Mouse (Mus musculus): ENCODE data around the gene Syap1. TPM values are rescaled to one million over a fixed set of nuclear protein-coding genes. Genes with fewer than 3 reads are reported as not detected.
"Not testable (repeated sequence)": the region's sequence is repeated elsewhere in the genome, so short reads cannot be mapped to it uniquely, and the experiment has no call there.

Gene Syap1
- polyA plus RNA-seq, 1 experiment from 2014 or later: 13.2 TPM

DNA sequence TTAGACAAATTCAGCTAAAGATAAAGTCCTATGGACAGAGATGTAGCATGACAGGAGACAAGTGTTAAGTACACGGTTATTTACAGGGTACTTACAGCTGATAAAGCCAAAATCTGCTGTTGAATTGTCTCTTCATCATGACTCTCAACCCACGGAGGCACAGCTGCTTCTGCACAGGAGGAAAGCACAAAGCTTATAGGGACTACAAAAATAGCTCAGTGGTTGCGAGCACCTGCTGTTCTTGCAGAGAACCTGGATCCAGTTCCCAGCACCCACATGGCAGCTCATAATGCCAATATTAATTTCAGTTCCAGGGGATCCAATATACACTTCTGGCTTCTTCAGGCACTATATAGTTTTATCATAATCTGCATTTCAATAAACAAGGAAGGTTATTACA is 10.0 kb downstream of the Syap1 start:
- 59% methylated on average over 3 of the region's 3 CpGs for WGBS (ENCODE audit: insufficient replicate concordance)
- no peaks in the 10 kb centered on the region for H3K36me3 ChIP-seq

DNA sequence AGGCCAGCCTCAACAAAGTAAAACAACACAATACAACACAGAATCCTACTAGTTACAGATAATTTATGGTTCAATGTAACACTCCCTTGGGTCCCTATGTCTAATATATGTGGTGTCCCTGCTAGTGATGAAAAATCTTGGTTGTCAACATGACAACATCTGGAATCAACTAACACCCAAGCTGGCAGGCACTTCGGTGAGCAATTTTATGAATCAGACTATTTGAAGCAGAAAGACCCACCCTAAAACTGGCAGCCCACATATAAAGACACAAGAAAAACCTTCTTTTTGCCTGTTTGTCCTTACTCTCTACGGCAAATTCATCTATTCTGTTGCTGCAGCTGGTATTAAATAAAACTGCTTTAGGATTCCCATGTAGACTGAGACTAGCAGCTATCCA is 14.5 kb downstream of the Syap1 start:
- Histone ChIP-seq H3K4me1 (replicated peaks) (no peaks in the 10 kb centered on the region), H3K36me3 (peaks cover 4% of the 10 kb centered on the region; the same call in 1 of the 2 replicates), H3K27me3 (no peaks in the 10 kb centered on the region), H3K27ac (no peak overlapping the region), H3K4me3 (replicated peaks) (no peak overlapping the region), H3K9me3 (replicated peaks) (no peaks in the 10 kb centered on the region), H3K9ac (no peak overlapping the region), H3K4me2 (no peak overlapping the region)
- DNase-seq (no peak), ATAC-seq (ENCODE audit: low read depth) (no peak)
- WGBS (ENCODE audit: insufficient replicate concordance): 88% methylated on average over 2 of the region's 2 CpGs

More for the DNA sequence above, 10.0 kb downstream of the Syap1 start:
- no peak for ATAC-seq (ENCODE audit: low read depth)
- Histone ChIP-seq H3K9ac (no peak overlapping the region), H3K27ac (no peak overlapping the region), H3K4me2 (no peak overlapping the region), H3K9me3 (replicated peaks) (no peaks in the 10 kb centered on the region), H3K27me3 (no peaks in the 10 kb centered on the region), H3K4me3 (replicated peaks) (no peak overlapping the region), H3K4me1 (replicated peaks) (no peaks in the 10 kb centered on the region)
- DNase-seq: no peak

DNA sequence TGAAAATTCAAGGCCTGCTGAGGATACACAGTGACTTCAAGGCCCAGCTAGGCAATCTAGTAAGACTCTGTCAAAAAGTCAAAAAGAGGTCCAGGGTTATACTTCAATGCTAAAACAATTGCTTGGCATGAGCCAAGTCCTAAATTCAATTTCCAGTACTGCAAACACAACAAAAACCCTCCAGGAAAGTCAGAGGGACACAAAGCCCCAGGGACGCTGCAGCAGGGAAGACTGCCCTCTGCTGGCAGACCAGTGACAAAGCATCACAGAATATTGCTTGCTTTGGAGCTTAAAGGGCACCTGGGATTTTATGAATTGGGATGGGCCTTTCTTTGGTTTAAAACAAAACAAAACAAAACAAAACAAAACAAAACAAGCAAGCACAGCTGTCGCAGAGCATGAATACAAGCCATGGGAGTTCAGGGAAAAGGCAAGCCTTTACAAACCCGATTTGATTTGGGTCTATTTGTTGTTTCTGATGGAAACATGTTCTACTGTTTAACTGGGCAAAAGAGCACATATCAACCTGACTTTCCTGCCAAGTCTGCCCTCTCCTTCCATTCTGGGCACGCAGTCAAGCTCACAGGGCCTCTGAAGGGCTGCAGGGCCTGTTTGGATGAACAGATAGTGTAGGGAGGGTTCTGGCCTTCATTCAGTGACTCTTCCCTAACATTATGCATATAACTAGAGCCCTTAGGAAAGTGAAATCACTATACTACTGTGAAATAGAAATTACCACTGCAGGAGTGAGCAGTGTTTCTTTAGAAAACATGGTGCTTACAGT is 16.3 kb downstream of the Syap1 start:
- Histone ChIP-seq H3K9me3 (replicated peaks) (no peaks in the 10 kb centered on the region), H3K4me1 (replicated peaks) (no peaks in the 10 kb centered on the region), H3K4me3 (replicated peaks) (no peak overlapping the region), H3K36me3 (peaks cover 4% of the 10 kb centered on the region; the same call in 1 of the 2 replicates), H3K27me3 (no peaks in the 10 kb centered on the region), H3K27ac (no peak overlapping the region), H3K9ac (no peak overlapping the region), H3K4me2 (no peak overlapping the region)
- DNase-seq (no peak), ATAC-seq (ENCODE audit: low read depth) (no peak)
- whole genome bisulfite sequencing (ENCODE audit: insufficient replicate concordance): 29% methylated on average over 4 of the region's 4 CpGs

DNA sequence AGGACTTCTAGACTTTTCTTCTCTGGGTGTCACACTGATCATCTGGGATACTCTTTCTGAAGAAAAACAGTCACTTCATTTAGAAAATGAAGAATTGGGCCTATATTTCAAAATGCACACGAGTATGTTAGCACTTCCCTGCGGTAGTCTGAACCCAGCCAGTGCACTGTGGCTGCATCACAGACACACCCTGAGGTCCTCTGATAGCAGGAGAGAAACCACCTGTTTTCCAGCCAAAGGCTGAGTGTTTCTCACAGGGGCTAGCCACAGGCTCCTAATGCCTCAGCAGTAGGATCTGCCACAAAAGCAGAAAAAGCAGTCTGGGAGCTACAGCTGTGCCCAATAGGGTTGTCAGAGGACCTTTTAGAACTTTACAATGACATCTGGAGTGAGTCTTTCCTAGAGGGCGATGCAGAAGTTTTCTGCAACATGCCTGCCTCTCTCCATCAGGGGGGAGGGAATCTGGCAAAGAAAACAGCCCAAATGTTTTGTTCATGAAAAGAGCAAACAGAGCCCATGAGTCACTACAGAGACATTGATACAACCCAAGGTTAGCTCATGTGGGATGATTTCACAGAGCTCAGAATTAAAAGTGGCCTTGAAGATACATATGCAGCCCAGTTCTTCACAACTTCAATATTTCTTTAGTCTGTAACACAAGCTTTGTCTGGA is 19.8 kb downstream of the Syap1 start:
- no peak for DNase-seq
- Histone ChIP-seq H3K4me2 (no peak overlapping the region), H3K36me3 (peaks cover 4% of the 10 kb centered on the region; the same call in 1 of the 2 replicates), H3K27me3 (no peaks in the 10 kb centered on the region), H3K9ac (no peak overlapping the region), H3K9me3 (replicated peaks) (no peaks in the 10 kb centered on the region), H3K4me1 (replicated peaks) (no peaks in the 10 kb centered on the region), H3K27ac (no peak overlapping the region), H3K4me3 (replicated peaks) (no peak overlapping the region)
- no peak for ATAC-seq (ENCODE audit: low read depth)
- WGBS (ENCODE audit: insufficient replicate concordance): 51% methylated on average over 3 of the region's 3 CpGs

DNA sequence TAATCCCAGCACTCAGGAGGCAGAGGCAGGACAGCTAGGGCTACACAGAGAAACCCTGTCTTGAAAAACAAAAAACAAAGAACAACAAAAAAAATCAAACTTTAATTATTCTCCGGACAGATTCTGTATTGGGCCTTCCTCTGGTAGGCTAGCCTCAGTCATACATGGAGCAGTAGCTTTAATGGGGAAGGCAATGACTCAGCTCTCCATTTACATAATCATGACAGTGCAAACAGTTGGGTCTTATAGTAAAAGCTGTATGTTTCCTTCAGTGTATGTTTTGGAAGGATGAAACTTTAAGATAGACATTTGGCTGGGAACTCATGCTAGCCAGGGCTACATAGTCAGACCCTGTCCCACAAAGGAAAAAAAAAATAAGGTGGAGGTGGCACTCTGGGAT is 39.6 kb downstream of the Syap1 start:
- Histone ChIP-seq H3K9ac (no peak overlapping the region), H3K36me3 (no peaks in the 10 kb centered on the region), H3K4me2 (no peak overlapping the region), H3K4me3 (replicated peaks) (no peak overlapping the region), H3K4me1 (replicated peaks) (no peaks in the 10 kb centered on the region), H3K27me3 (no peaks in the 10 kb centered on the region), H3K27ac (no peak overlapping the region), H3K9me3 (replicated peaks) (no peaks in the 10 kb centered on the region)
- WGBS (ENCODE audit: insufficient replicate concordance): 91% methylated on average over 1 of the region's 1 CpGs
- ATAC-seq (ENCODE audit: low read depth): no peak
- no peak for DNase-seq

DNA sequence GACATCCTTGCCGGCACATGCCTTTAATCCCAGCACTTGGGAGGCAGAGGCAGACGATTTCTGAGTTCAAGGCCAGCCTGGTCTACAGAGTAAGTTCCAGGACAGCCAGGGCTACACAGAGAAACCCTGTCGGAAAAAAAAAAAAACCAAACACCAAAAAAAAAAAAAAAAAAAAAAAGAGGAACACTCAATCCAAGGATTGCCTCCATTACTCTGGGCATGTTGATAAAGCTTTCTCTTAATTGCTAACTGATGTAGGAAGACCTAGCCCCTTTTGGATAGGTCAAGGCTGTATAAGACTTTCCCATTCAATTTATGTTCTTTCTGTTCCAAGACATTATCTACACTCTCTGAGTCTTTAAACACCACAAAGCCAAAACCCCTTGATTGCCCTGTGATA is 42.7 kb downstream of the Syap1 start:
- WGBS (ENCODE audit: insufficient replicate concordance): 63% methylated on average over 3 of the region's 3 CpGs
- no peak overlapping the region for H3K9ac ChIP-seq
- DNase-seq: no peak
- no peaks in the 10 kb centered on the region for H3K36me3 ChIP-seq
- H3K9me3 ChIP-seq (replicated peaks): no peaks in the 10 kb centered on the region
- ATAC-seq (ENCODE audit: low read depth): no peak
- H3K4me1 ChIP-seq (replicated peaks): no peaks in the 10 kb centered on the region
- H3K4me3 ChIP-seq (replicated peaks): no peak overlapping the region
- no peaks in the 10 kb centered on the region for H3K27me3 ChIP-seq
- H3K4me2 ChIP-seq: no peak overlapping the region
- H3K27ac ChIP-seq: no peak overlapping the region

DNA sequence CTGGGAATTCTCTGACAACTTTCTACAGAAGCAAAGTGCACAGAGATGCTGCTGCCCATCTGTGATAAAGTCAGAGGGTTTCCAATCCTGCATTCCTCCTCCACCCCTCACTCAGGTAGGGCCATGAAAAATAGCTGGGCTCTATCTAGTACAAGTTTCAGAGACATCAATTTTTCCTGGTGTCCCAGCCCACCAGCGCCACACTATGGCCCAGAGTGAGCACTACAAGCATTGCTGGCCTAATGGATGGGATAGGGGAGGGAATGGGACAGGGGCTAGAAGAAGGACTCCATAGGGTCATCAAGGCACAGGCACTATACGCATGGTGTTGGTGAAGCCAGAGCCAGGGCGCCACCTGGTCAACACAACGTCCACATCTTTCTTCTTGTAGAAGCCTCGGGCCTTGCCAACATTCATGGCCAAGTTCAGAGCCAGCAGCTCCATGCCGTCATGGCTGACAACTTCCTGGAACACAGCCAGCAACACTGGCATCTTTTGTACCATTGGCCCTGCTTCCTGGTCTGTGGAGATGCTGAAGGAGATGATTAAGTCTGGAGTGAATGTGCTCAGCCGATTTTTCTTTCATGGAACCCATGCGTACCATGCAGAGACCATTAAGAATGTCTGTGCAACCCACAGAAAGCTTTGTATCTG is 43.7 kb downstream of the Syap1 start:
- no peak overlapping the region for H3K4me2 ChIP-seq
- DNase-seq (no peak), ATAC-seq (ENCODE audit: low read depth) (no peak)
- no peak overlapping the region for H3K4me3 ChIP-seq (replicated peaks)
- no peaks in the 10 kb centered on the region for H3K9me3 ChIP-seq (replicated peaks)
- no peaks in the 10 kb centered on the region for H3K27me3 ChIP-seq
- no peak overlapping the region for H3K27ac ChIP-seq
- WGBS (ENCODE audit: insufficient replicate concordance): 67% methylated on average over 8 of the region's 8 CpGs
- H3K4me1 ChIP-seq (replicated peaks): no peaks in the 10 kb centered on the region
- H3K36me3 ChIP-seq: no peaks in the 10 kb centered on the region
- no peak overlapping the region for H3K9ac ChIP-seq

DNA sequence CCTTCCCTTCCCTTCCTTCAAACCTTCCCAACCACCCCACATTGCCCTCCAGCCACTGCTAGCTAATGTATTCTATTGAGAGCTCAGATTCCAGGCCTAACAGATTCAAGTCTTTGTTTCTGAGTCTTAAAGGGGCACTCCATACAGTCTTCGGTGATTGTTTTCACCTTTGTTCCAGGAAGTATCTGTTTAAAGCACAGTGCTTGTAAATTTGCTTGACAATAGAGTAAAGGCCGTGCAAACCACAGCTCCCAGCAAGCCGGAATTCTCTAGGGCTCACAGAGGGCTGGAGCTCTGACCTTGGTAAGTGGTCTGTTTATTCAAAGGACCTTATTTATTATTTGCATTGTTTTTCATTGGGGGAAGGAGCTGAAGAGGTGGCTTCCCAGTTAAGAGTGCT is 56.1 kb downstream of the Syap1 start:
- DNase-seq: no peak
- no peaks in the 10 kb centered on the region for H3K9me3 ChIP-seq (replicated peaks)
- no peak overlapping the region for H3K4me3 ChIP-seq (replicated peaks)
- H3K27ac ChIP-seq: no peak overlapping the region
- no peak overlapping the region for H3K9ac ChIP-seq
- WGBS (ENCODE audit: insufficient replicate concordance): 59% methylated on average over 3 of the region's 3 CpGs
- H3K36me3 ChIP-seq: no peaks in the 10 kb centered on the region
- ATAC-seq (ENCODE audit: low read depth): no peak
- H3K27me3 ChIP-seq: no peaks in the 10 kb centered on the region
- peaks cover 14% of the 10 kb centered on the region; the same call in 1 of the 2 replicates for H3K4me1 ChIP-seq (replicated peaks)
- no peak overlapping the region for H3K4me2 ChIP-seq

DNA sequence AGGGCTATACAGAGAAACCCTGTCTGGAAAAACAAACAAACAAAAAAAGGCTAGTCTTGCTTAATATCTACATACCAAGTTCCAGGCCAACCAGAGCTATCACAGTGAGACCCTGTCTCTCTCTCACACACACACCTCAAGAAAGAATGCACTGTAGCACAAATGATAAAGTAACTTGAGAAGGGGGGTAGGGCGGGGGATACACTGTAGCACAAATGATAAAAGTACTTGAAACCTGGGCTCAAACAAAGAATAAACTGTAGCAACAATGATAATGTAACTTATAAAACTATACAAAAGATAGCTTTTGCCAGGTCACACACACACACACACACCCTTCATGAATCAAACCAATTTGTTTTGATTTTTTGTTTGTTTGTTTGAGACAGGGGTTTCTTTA is 56.7 kb downstream of the Syap1 start:
- no peaks in the 10 kb centered on the region for H3K27me3 ChIP-seq
- H3K27ac ChIP-seq: no peak overlapping the region
- no peak overlapping the region for H3K4me3 ChIP-seq (replicated peaks)
- no peak overlapping the region for H3K9ac ChIP-seq
- H3K9me3 ChIP-seq (replicated peaks): no peaks in the 10 kb centered on the region
- no peak for DNase-seq
- H3K36me3 ChIP-seq: no peaks in the 10 kb centered on the region
- H3K4me1 ChIP-seq (replicated peaks): peaks cover 14% of the 10 kb centered on the region; the same call in 1 of the 2 replicates
- WGBS (ENCODE audit: insufficient replicate concordance): 38% methylated on average over 1 of the region's 1 CpGs
- no peak overlapping the region for H3K4me2 ChIP-seq
- no peak for ATAC-seq (ENCODE audit: low read depth)

DNA sequence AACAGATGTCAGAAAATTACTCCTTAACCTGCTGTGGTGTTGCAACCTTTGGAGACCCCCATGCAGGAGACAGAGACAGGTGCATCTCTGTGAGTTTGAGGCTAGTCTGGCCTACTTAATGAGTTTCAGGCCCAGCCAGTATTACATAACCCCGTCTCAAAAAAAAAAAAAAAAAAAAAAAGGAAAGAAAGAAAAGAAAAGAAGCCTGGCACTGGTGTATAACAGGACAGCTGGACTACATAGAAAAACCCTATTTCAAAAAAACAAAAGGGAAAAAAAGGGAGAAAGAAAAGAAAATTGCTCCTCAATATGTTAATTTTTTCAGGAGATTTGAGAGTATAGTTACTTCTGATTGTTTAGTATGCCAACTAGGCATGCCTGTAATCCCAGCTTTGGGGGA is 57.2 kb downstream of the Syap1 start:
- Histone ChIP-seq H3K27me3 (no peaks in the 10 kb centered on the region), H3K4me3 (replicated peaks) (no peak overlapping the region), H3K4me2 (no peak overlapping the region), H3K36me3 (no peaks in the 10 kb centered on the region), H3K9me3 (replicated peaks) (no peaks in the 10 kb centered on the region), H3K4me1 (replicated peaks) (peaks cover 14% of the 10 kb centered on the region; the same call in 1 of the 2 replicates), H3K9ac (no peak overlapping the region), H3K27ac (no peak overlapping the region)
- 22% methylated on average over 1 of the region's 1 CpGs for WGBS (ENCODE audit: insufficient replicate concordance)
- no peak for ATAC-seq (ENCODE audit: low read depth)
- DNase-seq: no peak

DNA sequence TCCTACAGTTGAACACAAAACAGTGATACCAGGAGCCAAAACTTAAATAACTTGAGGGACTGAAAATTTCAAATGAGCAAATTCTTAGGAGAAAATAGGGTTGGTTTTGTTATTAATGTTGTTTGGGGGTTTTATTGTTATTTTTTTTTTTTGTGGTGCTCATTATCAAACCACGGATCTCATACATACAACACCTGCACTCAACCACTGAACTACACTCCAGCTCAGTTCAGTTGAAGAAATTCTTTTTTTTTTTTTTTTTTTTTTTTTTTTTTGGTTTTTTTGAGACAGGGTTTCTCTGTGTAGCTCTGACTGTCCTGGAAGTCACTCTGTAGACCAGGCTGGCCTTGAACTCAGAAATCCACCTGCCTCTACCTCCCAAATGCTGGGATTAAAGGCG is 57.9 kb downstream of the Syap1 start:
- H3K36me3 ChIP-seq; H3K9ac ChIP-seq; ATAC-seq (ENCODE audit: low read depth); H3K4me2 ChIP-seq; H3K4me3 ChIP-seq (replicated peaks); H3K27me3 ChIP-seq; H3K9me3 ChIP-seq (replicated peaks); DNase-seq; H3K27ac ChIP-seq: not testable (repeated sequence)
- peaks cover 14% of the 10 kb centered on the region; the same call in 1 of the 2 replicates for H3K4me1 ChIP-seq (replicated peaks)
- WGBS (ENCODE audit: insufficient replicate concordance): 46% methylated on average over 2 of the region's 2 CpGs

All from liver, embryonic 13.5 days (tissue).